Mouse (Mus musculus) ES-Bruce4 (cell line): Measurements from ENCODE around the gene Bcl9. TPM values are rescaled to one million over a fixed set of nuclear protein-coding genes. Genes with fewer than 3 reads are reported as not detected.

Experiments used
- H3K27ac ChIP-seq: 2 replicates; pipeline ENCODE4 v1.5.1; 2012; ENCODE audit warnings: low read length, inconsistent platforms; ENCODE audit not compliant: insufficient read depth
- H3K27me3 ChIP-seq: 2 replicates; pipeline ENCODE4 v1.6.1; 2012; ENCODE audit warnings: mild to moderate bottlenecking, low read length, inconsistent platforms; ENCODE audit not compliant: control insufficient read depth, poor library complexity, insufficient read depth, severe bottlenecking
- H3K36me3 ChIP-seq: 2 replicates; pipeline ENCODE4 v1.6.1; 2012; ENCODE audit warnings: inconsistent platforms, mild to moderate bottlenecking, low read length, moderate library complexity; ENCODE audit not compliant: control insufficient read depth, poor library complexity, insufficient read depth, severe bottlenecking
- H3K4me1 ChIP-seq: one replicate; pipeline ENCODE4 v1.8.1; 2011; ENCODE audit warnings: low read length; ENCODE audit not compliant: control insufficient read depth, insufficient read depth
- H3K4me3 ChIP-seq: 2 replicates; pipeline ENCODE4 v1.5.1; 2011; ENCODE audit warnings: low read depth, mild to moderate bottlenecking, low read length
- H3K9ac ChIP-seq: 2 replicates; pipeline ENCODE4 v1.6.1; 2012; ENCODE audit warnings: low read depth, mild to moderate bottlenecking, inconsistent platforms; ENCODE audit not compliant: poor library complexity, severe bottlenecking
- H3K9me3 ChIP-seq: replicated peaks from 2 replicates; pipeline ENCODE4 v1.6.1; 2012; ENCODE audit warnings: mild to moderate bottlenecking, low read length, inconsistent platforms; ENCODE audit not compliant: control insufficient read depth, poor library complexity, insufficient read depth, severe bottlenecking
- CTCF ChIP-seq: IDR thresholded peaks from one replicate; pipeline ENCODE4 v1.8.1; 2011; ENCODE audit warnings: low read depth, low read length
- EP300 ChIP-seq: IDR thresholded peaks from 2 replicates; pipeline ENCODE4 v1.6.1; 2011; ENCODE audit warnings: low read depth, low read length; ENCODE audit not compliant: insufficient read depth
- POLR2A ChIP-seq: IDR thresholded peaks from one replicate; pipeline ENCODE4 v1.8.1; 2011; ENCODE audit warnings: low read length; ENCODE audit not compliant: insufficient read depth
- polyA plus RNA-seq: library from polyadenylated mRNA; stranded (reverse); fragments of >200 nt; gene quantifications from 2 replicates; pipeline ENCODE4 v1.2.4, GENCODE M21; 2011; ENCODE audit warnings: low read depth; ENCODE audit not compliant: missing spikeins, insufficient read depth, insufficient read length

The Bcl9 gene
- polyA plus RNA-seq, 1 experiment = 32.1 TPM

DNA sequence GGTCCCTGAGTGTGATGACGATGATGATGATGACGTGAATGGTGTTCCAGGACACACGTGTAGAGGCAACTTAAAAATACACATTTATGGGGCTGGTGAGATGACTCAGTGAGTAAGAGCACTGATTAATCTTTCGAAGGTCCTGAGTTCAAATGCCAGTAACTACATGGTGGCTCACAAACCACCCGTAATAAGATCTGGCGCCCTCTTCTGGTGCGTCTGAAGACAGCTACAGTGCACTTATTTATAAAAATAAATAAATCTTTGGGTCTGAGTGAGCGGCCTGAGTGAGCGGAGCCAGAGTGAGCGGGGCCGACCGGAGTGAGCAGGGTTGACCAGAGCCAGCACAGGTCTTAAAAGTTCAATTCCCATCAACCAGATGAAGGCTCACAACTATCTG, 34.5 kb upstream of the Bcl9 start:
- TF ChIP-seq POLR2A = no peak
- no peak for TF ChIP-seq EP300
- TF ChIP-seq CTCF = no peak
- Histone ChIP-seq H3K27me3 (no peaks in the 10 kb centered on the region), H3K27ac (no peak overlapping the region), H3K36me3 (no peaks in the 10 kb centered on the region), H3K4me3 (no peak overlapping the region), H3K9ac (no peak overlapping the region), H3K4me1 (no peaks in the 10 kb centered on the region), H3K9me3 (no peaks in the 10 kb centered on the region)

- Histone ChIP-seq H3K36me3 (no peaks in the 10 kb centered on the region), H3K9me3 (no peaks in the 10 kb centered on the region), H3K4me3 (no peak overlapping the region), H3K27me3 (no peaks in the 10 kb centered on the region), H3K27ac (no peak overlapping the region), H3K9ac (no peak overlapping the region), H3K4me1 (no peaks in the 10 kb centered on the region)
- no peak for TF ChIP-seq POLR2A
Measured at GRCm38 (mm10) chr3:97327809-97328208, 30.1 kb upstream of the Bcl9 start.

DNA sequence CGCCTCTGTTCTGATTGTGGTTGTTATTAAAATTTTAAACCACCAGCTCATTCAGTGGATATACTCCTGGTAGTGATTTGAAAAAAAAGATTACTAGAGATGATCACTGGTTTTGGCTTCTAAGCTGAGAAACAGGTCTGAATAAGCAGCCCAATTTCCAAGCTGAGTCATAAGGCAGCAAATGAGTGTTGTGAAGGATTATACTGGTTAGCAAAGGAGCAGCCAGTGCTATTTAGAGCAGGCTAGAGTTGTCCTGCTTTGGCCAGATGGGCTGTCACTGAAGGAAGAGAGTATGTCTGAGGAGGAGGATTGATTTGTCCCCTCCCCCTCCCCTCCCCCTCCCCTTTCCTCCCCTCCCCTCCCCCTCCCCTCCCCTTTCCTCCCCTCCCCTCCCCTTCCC, 29.6 kb upstream of the Bcl9 start:
- H3K4me3 ChIP-seq = no peak overlapping the region
- H3K36me3 ChIP-seq = no peaks in the 10 kb centered on the region
- H3K27me3 ChIP-seq = no peaks in the 10 kb centered on the region
- no peak overlapping the region for H3K27ac ChIP-seq
- no peak overlapping the region for H3K9ac ChIP-seq
- H3K9me3 ChIP-seq = no peaks in the 10 kb centered on the region
- TF ChIP-seq CTCF (no peak), EP300 (no peak), POLR2A (no peak)
- H3K4me1 ChIP-seq = no peaks in the 10 kb centered on the region

GRCm38 (mm10) chr3:97325621-97326345, 28.1 kb upstream of the Bcl9 start:
- TF ChIP-seq POLR2A = no peak
- no peak for TF ChIP-seq EP300
- TF ChIP-seq CTCF = no peak
- H3K36me3 ChIP-seq = no peaks in the 10 kb centered on the region

DNA sequence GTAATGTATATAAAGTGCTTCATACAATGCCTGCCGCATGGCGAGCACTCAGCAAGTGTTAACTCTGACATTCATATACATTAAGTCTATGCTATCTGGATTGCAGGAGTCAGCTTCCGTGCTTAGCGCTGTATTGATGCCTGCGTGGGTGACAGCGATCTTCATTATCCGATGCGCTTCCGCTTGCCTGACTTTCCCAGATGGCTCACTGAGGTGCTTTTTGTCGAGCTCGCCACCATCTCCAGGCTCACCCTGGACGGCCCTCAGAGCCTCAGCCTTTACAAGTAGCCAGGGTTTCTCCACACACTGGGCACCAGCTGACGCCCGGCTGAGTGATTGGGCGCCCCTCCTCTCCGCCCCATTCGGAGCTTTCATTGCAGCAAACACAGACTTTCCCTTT, 26.3 kb upstream of the Bcl9 start:
- no peaks in the 10 kb centered on the region for H3K36me3 ChIP-seq
- H3K4me3 ChIP-seq = no peak overlapping the region
- H3K9ac ChIP-seq = no peak overlapping the region
- no peaks in the 10 kb centered on the region for H3K9me3 ChIP-seq
- no peaks in the 10 kb centered on the region for H3K27me3 ChIP-seq
- TF ChIP-seq CTCF = no peak
- no peak for TF ChIP-seq EP300
- TF ChIP-seq POLR2A = no peak
- H3K27ac ChIP-seq = no peak overlapping the region
- H3K4me1 ChIP-seq = no peaks in the 10 kb centered on the region

More at GRCm38 (mm10) chr3:97325621-97326345, 28.1 kb upstream of the Bcl9 start:
- Histone ChIP-seq H3K27ac (no peak overlapping the region), H3K27me3 (no peaks in the 10 kb centered on the region), H3K4me3 (no peak overlapping the region), H3K4me1 (no peaks in the 10 kb centered on the region), H3K9me3 (no peaks in the 10 kb centered on the region), H3K9ac (no peak overlapping the region)

- TF ChIP-seq CTCF (no peak), POLR2A (no peak), EP300 (no peak)
- no peaks in the 10 kb centered on the region for H3K9me3 ChIP-seq
- no peak overlapping the region for H3K9ac ChIP-seq
- H3K4me3 ChIP-seq = no peak overlapping the region
- no peak overlapping the region for H3K27ac ChIP-seq
- no peaks in the 10 kb centered on the region for H3K27me3 ChIP-seq
- H3K36me3 ChIP-seq = no peaks in the 10 kb centered on the region
- no peaks in the 10 kb centered on the region for H3K4me1 ChIP-seq
Measured at GRCm38 (mm10) chr3:97317302-97317701, 19.6 kb upstream of the Bcl9 start.
